Mouse (Mus musculus): ENCODE measurements around the gene Fabp1.

Gene Fabp1

GRCm38 (mm10) chr6:71211917-71212316, 12.3 kb downstream of the Fabp1 start:
- DNase-seq (ENCODE audit: low read depth) = no peak

GRCm38 (mm10) chr6:71212471-71212870, 12.8 kb downstream of the Fabp1 start:
- DNase-seq (ENCODE audit: low read depth) = no peak

GRCm38 (mm10) chr6:71221501-71221900, 21.9 kb downstream of the Fabp1 start:
- no peak for DNase-seq (ENCODE audit: low read depth)

GRCm38 (mm10) chr6:71224184-71224943, 24.7 kb downstream of the Fabp1 start:
- DNase-seq (ENCODE audit: low read depth) = no peak

- DNase-seq (ENCODE audit: low read depth) = no peak
Measured at GRCm38 (mm10) chr6:71226544-71226943, 26.9 kb downstream of the Fabp1 start.

- DNase-seq (ENCODE audit: low read depth) = no peak
Measured at GRCm38 (mm10) chr6:71227157-71227770, 27.6 kb downstream of the Fabp1 start.

- DNase-seq (ENCODE audit: low read depth) = no peak
Measured at GRCm38 (mm10) chr6:71235121-71235520, 35.5 kb downstream of the Fabp1 start.

- DNase-seq (ENCODE audit: low read depth) = no peak
Measured at GRCm38 (mm10) chr6:71235944-71236343, 36.3 kb downstream of the Fabp1 start.

GRCm38 (mm10) chr6:71236506-71236905, 36.9 kb downstream of the Fabp1 start:
- DNase-seq (ENCODE audit: low read depth) = no peak

GRCm38 (mm10) chr6:71237031-71237431, 37.4 kb downstream of the Fabp1 start:
- no peak for DNase-seq (ENCODE audit: low read depth)

- no peak for DNase-seq (ENCODE audit: low read depth)
Measured at GRCm38 (mm10) chr6:71239069-71239750, 39.6 kb downstream of the Fabp1 start.

GRCm38 (mm10) chr6:71240831-71241230, 41.2 kb downstream of the Fabp1 start:
- DNase-seq (ENCODE audit: low read depth) = no peak

GRCm38 (mm10) chr6:71242811-71243210, 43.2 kb downstream of the Fabp1 start:
- DNase-seq (ENCODE audit: low read depth) = no peak

- DNase-seq (ENCODE audit: low read depth) = no peak
Measured at GRCm38 (mm10) chr6:71243258-71243657, 43.6 kb downstream of the Fabp1 start.

- no peak for DNase-seq (ENCODE audit: low read depth)
Measured at GRCm38 (mm10) chr6:71248420-71248819, 48.8 kb downstream of the Fabp1 start.

- no peak for DNase-seq (ENCODE audit: low read depth)
Measured at GRCm38 (mm10) chr6:71249615-71250014, 50.0 kb downstream of the Fabp1 start.

- DNase-seq (ENCODE audit: low read depth) = no peak
Measured at GRCm38 (mm10) chr6:71250951-71251350, 51.3 kb downstream of the Fabp1 start.

- no peak for DNase-seq (ENCODE audit: low read depth)
Measured at GRCm38 (mm10) chr6:71254456-71254855, 54.8 kb downstream of the Fabp1 start.

Data from c-Kit-positive CD71-positive TER-119-negative erythroid progenitor cells, embryonic 14.5 days (primary cell).